Mouse (Mus musculus) forebrain, embryonic 11.5 days (tissue): ENCODE measurements around the gene Ccdc47. TPM values are rescaled to one million over a fixed set of nuclear protein-coding genes. Genes with fewer than 3 reads are reported as not detected.

ENCODE experiments used
- ATAC-seq: fragments of 200-750 bp; cut with Nextera tagmentation; replicated peaks from 2 replicates; pipeline ENCODE4 v1.8.0; 2017; ENCODE audit warnings: moderate TSS enrichment; ENCODE audit not compliant: low FRiP score
- DNase-seq: peaks from one replicate; pipeline ENCODE4 v3.0.0-alpha.2; 2017; ENCODE audit warnings: low spot score
- H3K27ac ChIP-seq: fragments of 300-500 bp; sonication (generic); 2 replicates; pipeline ENCODE4 v1.5.1; 2014; ENCODE audit warnings: low read depth, low read length
- H3K27me3 ChIP-seq: fragments of 300-500 bp; sonication (generic); 2 replicates; pipeline ENCODE4 v1.6.1; 2014; ENCODE audit warnings: mild to moderate bottlenecking, low read length, mixed read lengths; ENCODE audit not compliant: control insufficient read depth, insufficient read depth
- H3K36me3 ChIP-seq: fragments of 300-500 bp; sonication (generic); 2 replicates; pipeline ENCODE4 v1.6.1; 2014; ENCODE audit warnings: mild to moderate bottlenecking, low read length, moderate library complexity, mixed read lengths; ENCODE audit not compliant: control insufficient read depth, insufficient read depth
- H3K4me1 ChIP-seq: fragments of 300-500 bp; sonication (generic); replicated peaks from 2 replicates; pipeline ENCODE4 v1.6.1; 2014; ENCODE audit warnings: low read length, mixed read lengths; ENCODE audit not compliant: control insufficient read depth, insufficient read depth
- H3K4me2 ChIP-seq: fragments of 300-500 bp; sonication (generic); 2 replicates; pipeline ENCODE4 v1.6.1; 2014; ENCODE audit warnings: low read depth, mild to moderate bottlenecking, low read length, moderate library complexity, mixed read lengths; ENCODE audit not compliant: severe bottlenecking
- H3K4me3 ChIP-seq: fragments of 300-500 bp; sonication (generic); 2 replicates; pipeline ENCODE4 v1.5.1; 2014; ENCODE audit warnings: low read depth, low read length
- H3K9ac ChIP-seq: fragments of 300-500 bp; sonication (generic); 2 replicates; pipeline ENCODE4 v1.6.1; 2014; ENCODE audit warnings: low read length
- H3K9me3 ChIP-seq: fragments of 300-500 bp; sonication (generic); 2 replicates; pipeline ENCODE4 v1.6.1; 2016; ENCODE audit warnings: low read length, mixed read lengths; ENCODE audit not compliant: control insufficient read depth
- WGBS: fragments of 180-500 bp; shearing (Covaris S2); extraction: QIAGEN DNeasy Blood & Tissue Kit; methylation state at CpG from one replicate; pipeline ENCODE4 v1.1.7; 2014; 5-methylcytosine and 5-hydroxymethylcytosine counted together
- polyA plus RNA-seq: library from polyadenylated mRNA; unstranded; fragments of >200 nt; fragmentation: Nextera tagmentation; extraction: Ambion mirVana; gene quantifications from 2 replicates; pipeline ENCODE4 v1.2.1, GENCODE M21; 2014

Ccdc47 gene
- polyA plus RNA-seq, 1 experiment from 2014 or later, result 74.1 TPM

GRCm38 (mm10) chr11:106155761-106156160, 60.4 kb downstream of the Ccdc47 start:
- ATAC-seq (no peak), DNase-seq (no peak)
- H3K4me3 ChIP-seq, result no peak overlapping the region
- H3K4me1 ChIP-seq, result peaks cover 7% of the 10 kb centered on the region
- WGBS, result 63% methylated on average over 3 of the region's 3 CpGs
- no peak overlapping the region for H3K4me2 ChIP-seq
- peaks cover 6% of the 10 kb centered on the region; the same call in 1 of the 2 replicates for H3K36me3 ChIP-seq
- H3K9me3 ChIP-seq, result no peaks in the 10 kb centered on the region
- H3K27ac ChIP-seq, result no peak overlapping the region
- no peaks in the 10 kb centered on the region for H3K27me3 ChIP-seq
- H3K9ac ChIP-seq, result no peak overlapping the region

GRCm38 (mm10) chr11:106154770-106155169, 61.4 kb downstream of the Ccdc47 start:
- Histone ChIP-seq H3K9me3 (no peaks in the 10 kb centered on the region), H3K27me3 (no peaks in the 10 kb centered on the region), H3K4me1 (peaks cover 5% of the 10 kb centered on the region), H3K9ac (no peak overlapping the region), H3K4me2 (no peak overlapping the region), H3K4me3 (no peak overlapping the region), H3K27ac (no peak overlapping the region), H3K36me3 (peaks cover 6% of the 10 kb centered on the region; the same call in 1 of the 2 replicates)
- 81% methylated on average over 2 of the region's 2 CpGs for whole genome bisulfite sequencing
- ATAC-seq, result no peak
- no peak for DNase-seq

- Histone ChIP-seq H3K4me2 (no peak overlapping the region), H3K27ac (no peak overlapping the region), H3K9ac (no peak overlapping the region), H3K36me3 (peaks cover 6% of the 10 kb centered on the region; the same call in 1 of the 2 replicates), H3K4me3 (no peak overlapping the region), H3K27me3 (no peaks in the 10 kb centered on the region), H3K9me3 (no peaks in the 10 kb centered on the region), H3K4me1 (peaks cover 5% of the 10 kb centered on the region)
- 83% methylated on average over 5 of the region's 5 CpGs for WGBS
- no peak for ATAC-seq
- no peak for DNase-seq
Measured at GRCm38 (mm10) chr11:106154091-106154490, 62.1 kb downstream of the Ccdc47 start.

GRCm38 (mm10) chr11:106152132-106152531, 64.0 kb downstream of the Ccdc47 start:
- ATAC-seq (no peak), DNase-seq (no peak)
- H3K4me2 ChIP-seq, result no peak overlapping the region
- no peaks in the 10 kb centered on the region for H3K27me3 ChIP-seq
- no peaks in the 10 kb centered on the region for H3K9me3 ChIP-seq
- H3K4me3 ChIP-seq, result no peak overlapping the region
- peaks cover 6% of the 10 kb centered on the region; the same call in 1 of the 2 replicates for H3K36me3 ChIP-seq
- no peaks in the 10 kb centered on the region for H3K4me1 ChIP-seq
- H3K9ac ChIP-seq, result no peak overlapping the region
- no peak overlapping the region for H3K27ac ChIP-seq
- 75% methylated on average over 8 of the region's 8 CpGs for WGBS

GRCm38 (mm10) chr11:106151219-106151618, 64.9 kb downstream of the Ccdc47 start:
- DNase-seq (no peak), ATAC-seq (no peak)
- H3K4me2 ChIP-seq, result no peak overlapping the region
- no peak overlapping the region for H3K9ac ChIP-seq
- H3K36me3 ChIP-seq, result no peaks in the 10 kb centered on the region; the same call in 1 of the 2 replicates
- H3K27me3 ChIP-seq, result no peaks in the 10 kb centered on the region
- H3K4me1 ChIP-seq, result no peaks in the 10 kb centered on the region
- 89% methylated on average over 3 of the region's 3 CpGs for WGBS
- H3K27ac ChIP-seq, result no peak overlapping the region
- no peaks in the 10 kb centered on the region for H3K9me3 ChIP-seq
- H3K4me3 ChIP-seq, result no peak overlapping the region

Other genes starting within 250 kb of the Ccdc47 start
- gene Ace, start 248.4 kb downstream of the Ccdc47 start, polyA plus RNA-seq, result 0.67 and 0.90 TPM in 2 replicates
- gene Ace3, start 221.7 kb downstream of the Ccdc47 start, polyA plus RNA-seq, result not detected in 2 replicates
- 0.39 and 0.41 TPM in 2 replicates for gene Kcnh6, start 208.2 kb downstream of the Ccdc47 start, polyA plus RNA-seq
- gene Dcaf7, start 179.5 kb downstream of the Ccdc47 start, polyA plus RNA-seq, result 104 TPM in 2 replicates
- 8.8 and 9.9 TPM in 2 replicates for gene Taco1, start 150.3 kb downstream of the Ccdc47 start, polyA plus RNA-seq
- 20.6 and 23.5 TPM in 2 replicates for gene Map3k3, start 131.7 kb downstream of the Ccdc47 start, polyA plus RNA-seq
- gene Gm10840, start 55.5 kb downstream of the Ccdc47 start, polyA plus RNA-seq, result 1.2 TPM in 1 of 2 replicates, not detected in the other
- gene Limd2, start 55.5 kb downstream of the Ccdc47 start, polyA plus RNA-seq, result 309 and 337 TPM in 2 replicates
- gene Strada, start 14.2 kb downstream of the Ccdc47 start, polyA plus RNA-seq, result 41.8 and 43.6 TPM in 2 replicates
- gene Ddx42, start 582 bp upstream of the Ccdc47 start, polyA plus RNA-seq, result 109 and 111 TPM in 2 replicates
- gene Ftsj3, start 39.7 kb upstream of the Ccdc47 start, polyA plus RNA-seq, result 70.1 and 71.1 TPM in 2 replicates
- 368 and 384 TPM in 2 replicates for gene Psmc5, start 39.8 kb upstream of the Ccdc47 start, polyA plus RNA-seq
- gene Smarcd2, start 56.6 kb upstream of the Ccdc47 start, polyA plus RNA-seq, result 27.2 and 27.7 TPM in 2 replicates
- 0.15 and 0.29 TPM in 2 replicates for gene Tcam1, start 60.3 kb upstream of the Ccdc47 start, polyA plus RNA-seq
- gene Gh, start 85.5 kb upstream of the Ccdc47 start, polyA plus RNA-seq, result not detected in 2 replicates
- 0.31 and 0.79 TPM in 2 replicates for gene Cd79b, start 98.4 kb upstream of the Ccdc47 start, polyA plus RNA-seq
- 0.11 TPM in 1 of 2 replicates, not detected in the other for gene Scn4a, start 136.9 kb upstream of the Ccdc47 start, polyA plus RNA-seq
- not detected in 2 replicates for gene Prr29, start 149.1 kb upstream of the Ccdc47 start, polyA plus RNA-seq
- gene Icam2, start 171.7 kb upstream of the Ccdc47 start, polyA plus RNA-seq, result 13.3 and 14.1 TPM in 2 replicates